Mouse (Mus musculus): ENCODE data around the gene Xrn1.

DNA sequence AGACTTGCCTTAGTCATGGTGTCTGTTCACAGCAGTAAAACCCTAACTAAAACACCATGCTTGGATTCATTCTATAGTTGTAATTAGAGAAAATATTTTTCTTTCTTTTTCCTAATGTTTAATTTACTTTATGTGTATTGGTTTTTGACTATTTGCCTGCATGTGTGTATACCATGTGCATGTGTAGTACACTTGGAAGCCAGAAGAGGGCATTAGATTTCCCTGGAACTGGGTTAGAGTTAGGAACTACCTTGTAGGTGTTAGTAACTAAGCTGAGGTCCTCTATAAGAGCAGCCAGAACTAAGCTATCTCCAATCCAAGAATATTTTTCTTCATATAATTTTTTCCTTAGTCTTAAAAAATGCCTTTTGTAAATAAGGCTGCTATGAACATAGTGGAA, 21.7 kb upstream of the Xrn1 start:
- TF ChIP-seq CTCF (IDR thresholded peaks at IDR 0.05; ENCODE audit: borderline replicate concordance, insufficient read depth, low read length) = no peak
- no peak for TF ChIP-seq POLR2A (IDR thresholded peaks at IDR 0.05; ENCODE audit: low read depth, low read length)
